Mouse (Mus musculus) ovary, postnatal 36 days (tissue): ENCODE results near the gene Slc19a3.
"Not testable (repeated sequence)": the region's sequence is repeated elsewhere in the genome, so short reads cannot be mapped to it uniquely, and the experiment has no call there.

Experiments used
- DNase-seq: peaks from one replicate; pipeline ENCODE4 v3.0.0; 2022; ENCODE audit warnings: low spot score, mixed read lengths

Slc19a3 gene

DNA sequence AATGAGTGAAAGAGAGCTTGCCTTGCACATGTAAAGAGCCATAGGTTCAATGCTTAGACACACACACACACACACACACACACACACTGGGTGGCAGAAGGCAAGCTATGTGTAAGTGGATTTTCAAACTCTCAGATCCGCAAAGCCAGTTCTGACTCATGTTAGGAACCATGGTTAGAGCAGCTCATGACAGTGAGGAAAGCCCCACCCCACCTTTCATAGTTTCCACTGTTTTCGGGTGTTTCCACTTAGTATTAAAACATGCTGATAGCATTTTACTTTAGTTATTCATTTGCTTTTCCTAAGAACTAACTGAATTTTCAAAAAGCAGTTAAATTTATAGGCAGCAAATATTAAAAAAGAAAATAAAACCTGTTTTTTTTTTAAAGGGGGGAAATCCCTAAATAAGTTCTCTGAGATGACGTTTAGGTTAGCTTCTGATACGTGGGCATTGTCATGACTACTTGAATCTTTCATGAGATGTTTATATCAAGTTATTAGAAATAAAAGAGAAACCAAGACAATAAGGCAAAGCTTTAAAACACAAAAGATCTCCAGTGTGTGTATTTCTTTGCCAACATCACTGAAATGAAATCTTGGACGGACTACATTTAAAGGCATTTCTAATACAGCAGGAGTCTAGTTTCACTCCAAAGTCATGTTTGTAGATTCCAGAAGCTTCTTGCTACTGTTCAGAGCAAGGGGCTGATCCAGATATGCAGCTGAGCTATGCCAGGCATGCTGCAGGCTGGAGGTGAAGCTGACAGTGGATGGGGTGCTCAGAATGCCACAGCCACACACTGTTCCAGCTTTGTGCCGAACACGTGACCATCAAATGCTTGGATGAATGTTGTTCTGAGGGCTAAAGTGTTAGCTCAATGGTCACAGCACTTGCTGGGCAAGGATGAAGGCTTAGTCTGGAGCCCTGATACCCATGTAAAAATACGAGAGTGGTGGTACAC lies 31.7 kb downstream of the Slc19a3 start:
- DNase-seq = no peak

- DNase-seq = not testable (repeated sequence)
These were observed 37.9 kb downstream of the Slc19a3 start, which contains the start of gene Gm47959 for GRCm38 (mm10) chr1:83000306-83000705. Gene Gm47959, plus strand, starts transcription at chr1:83000548.

DNA sequence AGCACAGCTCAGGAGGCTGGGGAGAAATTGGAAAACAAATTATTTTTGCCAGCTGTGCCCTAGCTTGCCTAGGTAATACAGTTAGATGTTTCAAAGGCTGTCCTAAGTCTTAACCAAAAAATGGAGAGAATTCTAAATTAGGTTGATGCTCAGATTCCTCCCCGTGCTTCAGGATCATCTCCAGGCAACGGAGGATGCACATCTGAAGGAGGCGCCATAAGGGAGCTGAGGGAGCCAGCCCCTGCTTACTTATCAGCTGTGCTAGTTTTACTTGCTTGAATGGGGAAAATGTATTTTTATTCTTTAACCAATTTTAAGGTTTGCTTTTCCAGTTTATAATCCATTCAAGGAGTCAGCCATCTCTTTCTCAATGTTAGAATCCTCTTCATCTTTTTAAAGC lies 44.3 kb downstream of the Slc19a3 start:
- no peak for DNase-seq

DNA sequence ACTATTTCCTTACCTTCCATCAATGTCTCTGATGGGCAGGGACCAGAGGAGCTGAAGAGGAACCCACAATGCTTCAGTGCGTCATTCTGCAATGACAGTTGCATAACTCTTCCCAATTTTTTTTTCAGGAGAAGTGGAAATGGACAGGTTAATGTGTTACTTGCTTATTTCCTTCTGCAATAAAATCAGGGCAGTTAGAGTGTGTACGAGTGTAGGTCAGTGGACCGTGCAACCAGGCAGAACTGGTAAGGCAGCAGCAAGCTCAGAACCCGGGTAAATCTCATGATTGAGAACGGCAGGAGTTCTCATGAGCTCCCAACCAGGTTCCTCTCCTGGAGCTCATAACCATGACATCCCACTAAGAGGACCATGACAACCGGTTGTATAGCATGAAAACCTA lies 46.2 kb downstream of the Slc19a3 start:
- no peak for DNase-seq

- no peak for DNase-seq
These were observed 46.7 kb downstream of the Slc19a3 start for GRCm38 (mm10) chr1:82991596-82991995.

- DNase-seq = no peak
These were observed 47.2 kb downstream of the Slc19a3 start for GRCm38 (mm10) chr1:82991062-82991461.

GRCm38 (mm10) chr1:82987530-82988198 lies 50.6 kb downstream of the Slc19a3 start:
- no peak for DNase-seq

GRCm38 (mm10) chr1:82986738-82987137 lies 51.5 kb downstream of the Slc19a3 start:
- DNase-seq = no peak

GRCm38 (mm10) chr1:82977840-82978239 lies 60.4 kb downstream of the Slc19a3 start:
- no peak for DNase-seq

DNA sequence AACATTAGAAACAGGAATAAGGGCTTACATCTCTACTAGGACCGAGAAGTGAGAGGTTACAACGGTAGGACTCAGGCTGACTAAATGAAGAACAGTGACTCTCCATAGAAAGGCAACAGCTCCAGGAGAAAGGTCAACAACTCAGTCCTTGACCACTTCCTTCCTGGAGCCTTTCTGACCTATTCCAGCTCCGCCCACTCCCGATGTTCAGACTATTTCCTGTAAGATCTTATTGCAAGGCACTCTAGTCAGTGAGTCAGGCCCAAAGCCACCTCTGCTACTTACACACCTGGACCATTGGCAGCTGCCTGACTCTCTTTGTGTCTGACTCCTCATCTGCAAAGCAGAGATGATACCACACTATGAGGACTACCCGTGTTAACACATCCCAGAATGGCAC lies 62.5 kb downstream of the Slc19a3 start:
- DNase-seq = no peak

GRCm38 (mm10) chr1:82974342-82974741 lies 63.9 kb downstream of the Slc19a3 start:
- DNase-seq = no peak

DNA sequence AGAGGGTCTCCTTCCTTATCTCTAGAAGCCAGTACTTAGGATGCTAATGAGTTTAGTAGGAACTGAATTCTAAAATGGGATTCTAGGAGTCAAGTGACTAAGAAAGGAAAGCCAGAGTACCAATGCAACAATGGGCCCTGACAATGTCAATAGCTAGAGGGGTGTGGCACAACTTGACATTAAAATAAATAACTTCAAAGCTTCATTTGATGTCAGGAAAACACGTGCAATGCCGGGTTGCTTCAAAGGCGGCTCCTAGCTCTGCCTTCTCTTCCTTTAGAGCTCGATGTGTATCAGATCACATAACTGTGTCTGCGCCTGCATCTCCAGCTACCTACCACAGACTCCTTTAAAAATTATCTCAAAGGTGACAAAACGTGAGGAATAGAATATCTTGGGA lies 64.3 kb downstream of the Slc19a3 start:
- DNase-seq = no peak

- DNase-seq = no peak
These were observed 65.0 kb downstream of the Slc19a3 start for GRCm38 (mm10) chr1:82973244-82973643.

- DNase-seq = no peak
These were observed 66.2 kb downstream of the Slc19a3 start for GRCm38 (mm10) chr1:82972046-82972445.

GRCm38 (mm10) chr1:82966413-82966812 lies 71.8 kb downstream of the Slc19a3 start:
- DNase-seq = no peak
